Mouse (Mus musculus) cerebellum, adult 2 months (tissue): ENCODE results near the gene Atf4. TPM values are rescaled to one million over a fixed set of nuclear protein-coding genes. Genes with fewer than 3 reads are reported as not detected.

Experiments
- DNase-seq, 2 experiments: peaks; one replicate each; pipeline ENCODE4 v3.0.0; 2021
- H3K27ac ChIP-seq: fragments of 200-500 bp; 2 replicates; pipeline ENCODE4 v1.5.1; 2012; ENCODE audit warnings: low read length, control low read depth, inconsistent platforms; ENCODE audit not compliant: insufficient read depth
- H3K27me3 ChIP-seq: fragments of 200-500 bp; 2 replicates; pipeline ENCODE4 v1.6.1; 2012; ENCODE audit warnings: inconsistent platforms, mild to moderate bottlenecking, low read length, moderate library complexity; ENCODE audit not compliant: control insufficient read depth, insufficient read depth
- H3K4me1 ChIP-seq: fragments of 200-500 bp; 2 replicates; pipeline ENCODE4 v1.6.1; 2011; ENCODE audit warnings: low read length; ENCODE audit not compliant: control insufficient read depth, insufficient read depth
- H3K4me3 ChIP-seq: fragments of 200-500 bp; replicated peaks from 2 replicates; pipeline ENCODE3; 2011; ENCODE audit warnings: mild to moderate bottlenecking, low read depth, low read length, control low read depth; ENCODE audit not compliant: insufficient read depth
- CTCF ChIP-seq: fragments of 200-500 bp; IDR thresholded peaks from 2 replicates; pipeline ENCODE4 v1.5.1; 2011; ENCODE audit warnings: low read depth, mild to moderate bottlenecking, control low read depth, low read length, moderate library complexity, borderline replicate concordance; ENCODE audit not compliant: insufficient read depth
- POLR2A ChIP-seq: fragments of 200-500 bp; IDR thresholded peaks from 2 replicates; pipeline ENCODE4 v1.6.1; 2011; ENCODE audit warnings: low read length, control low read depth, borderline replicate concordance; ENCODE audit not compliant: insufficient read depth
- WGBS: fragments of 180-500 bp; shearing (Covaris S2); methylation state at CpG from one replicate; pipeline ENCODE4 v1.1.7; 2018; 5-methylcytosine and 5-hydroxymethylcytosine counted together
- polyA plus RNA-seq: library from polyadenylated mRNA; depleted of rRNA; stranded (reverse); fragments of >200 nt; gene quantifications from 2 replicates; pipeline ENCODE4 v1.2.3, GENCODE M21; 2012; rRNA removed

Gene Atf4
- polyA plus RNA-seq = 216 and 242 TPM in 2 replicates

GRCm38 (mm10) chr15:80254847-80255645 lies at the start of gene Atf4:
TSS of gene Atf4 (plus strand) at chr15:80255184.
- peak within 1 kb of the TSS; percentile 93 for H3K4me3 ChIP-seq
- TF ChIP-seq CTCF = no peak
- peak; percentile 100 for TF ChIP-seq POLR2A

GRCm38 (mm10) chr15:80206057-80206565 lies 48.9 kb upstream of the Atf4 start:
- DNase-seq = peak in 1 of 2 experiments; percentile 52
- Histone ChIP-seq H3K27ac (no peak overlapping the region), H3K4me3 (no peak overlapping the region), H3K4me1 (peaks cover 46% of the 10 kb centered on the region), H3K27me3 (no peaks in the 10 kb centered on the region)
- 22% methylated on average over 3 of the region's 3 CpGs for WGBS
- no peak for TF ChIP-seq POLR2A
- TF ChIP-seq CTCF = no peak

More at GRCm38 (mm10) chr15:80254847-80255645, at the start of gene Atf4:
- Histone ChIP-seq H3K27ac (peak within 1 kb of the TSS; percentile 100), H3K27me3 (no peaks in the 10 kb centered on the region), H3K4me1 (peaks cover 18% of the 10 kb centered on the region)
- under 1% methylated on average over 62 of the region's 62 CpGs for WGBS
- peak; percentile 99 to 100 for DNase-seq

GRCm38 (mm10) chr15:80208446-80208845 lies 46.5 kb upstream of the Atf4 start:
- 59% methylated on average over 4 of the region's 4 CpGs for WGBS
- Histone ChIP-seq H3K4me1 (peaks cover 32% of the 10 kb centered on the region), H3K27ac (no peak overlapping the region), H3K27me3 (no peaks in the 10 kb centered on the region), H3K4me3 (no peak overlapping the region)
- TF ChIP-seq POLR2A (no peak), CTCF (no peak)
- DNase-seq = no peak

GRCm38 (mm10) chr15:80213688-80214087 lies 41.3 kb upstream of the Atf4 start:
- Histone ChIP-seq H3K27ac (no peak overlapping the region), H3K4me1 (peaks cover 13% of the 10 kb centered on the region; the same call in 1 of the 2 replicates), H3K4me3 (no peak overlapping the region), H3K27me3 (no peaks in the 10 kb centered on the region)
- TF ChIP-seq CTCF (no peak), POLR2A (no peak)
- no peak for DNase-seq

GRCm38 (mm10) chr15:80215716-80216479 lies 39.1 kb upstream of the Atf4 start:
- no peaks in the 10 kb centered on the region for H3K27me3 ChIP-seq
- H3K4me3 ChIP-seq = no peak overlapping the region
- peak; percentile 52 to 58 for DNase-seq
- no peak for TF ChIP-seq POLR2A
- TF ChIP-seq CTCF = peak; percentile 52; the same call in 1 of the 2 replicates
- no peak overlapping the region for H3K27ac ChIP-seq
- peaks cover 11% of the 10 kb centered on the region; the same call in 1 of the 2 replicates for H3K4me1 ChIP-seq
- WGBS = 26% methylated on average over 10 of the region's 10 CpGs

- Histone ChIP-seq H3K27me3 (no peaks in the 10 kb centered on the region), H3K27ac (no peak overlapping the region), H3K4me3 (no peak overlapping the region), H3K4me1 (peaks cover 11% of the 10 kb centered on the region; the same call in 1 of the 2 replicates)
- no peak for TF ChIP-seq POLR2A
- DNase-seq = no peak
- WGBS = 66% methylated on average over 9 of the region's 9 CpGs
These were observed 38.5 kb upstream of the Atf4 start for GRCm38 (mm10) chr15:80216480-80216820.

- WGBS = 72% methylated on average over 10 of the region's 10 CpGs
- TF ChIP-seq CTCF = no peak
- peaks cover 11% of the 10 kb centered on the region; the same call in 1 of the 2 replicates for H3K4me1 ChIP-seq
- H3K27me3 ChIP-seq = no peaks in the 10 kb centered on the region
- H3K4me3 ChIP-seq = no peak overlapping the region
- no peak overlapping the region for H3K27ac ChIP-seq
- DNase-seq = no peak
These were observed 37.5 kb upstream of the Atf4 start for GRCm38 (mm10) chr15:80217476-80217875.

- WGBS = 67% methylated on average over 14 of the region's 14 CpGs
- DNase-seq = no peak
- H3K27ac ChIP-seq = no peak overlapping the region
- TF ChIP-seq CTCF (no peak), POLR2A (no peak)
- H3K27me3 ChIP-seq = no peaks in the 10 kb centered on the region
- H3K4me3 ChIP-seq = no peak overlapping the region
- peaks cover 11% of the 10 kb centered on the region; the same call in 1 of the 2 replicates for H3K4me1 ChIP-seq
These were observed 35.8 kb upstream of the Atf4 start for GRCm38 (mm10) chr15:80219211-80219610.
